In genomic region chr9:56527951-56528350, GRCm38 (mm10) we compare ENCODE assay signal across 24 mouse cellular contexts.
"Had no signal": no experiment of that assay in that cellular context is flagged by ENCODE, and none has a peak within 500 bp of the region (broad histone marks: within the 10 kb centered on the region; RNA-seq: fewer than 3 reads in every experiment).

No protein-coding gene starts in this region.

- H3K4me3 ChIP-seq: gastrocnemius, adult 2 months; heart, embryonic 10.5 days; heart, embryonic 12.5 days; hindbrain, embryonic 10.5 days; hindbrain, embryonic 12.5 days; intestine, embryonic 15.5 days; layer of hippocampus, adult 2 months; left cerebral cortex, adult 2 months; limb, embryonic 10.5 days; limb, embryonic 12.5 days had no signal

- H3K4me2 ChIP-seq: heart, embryonic 12.5 days; hindbrain, embryonic 12.5 days; hindbrain, embryonic 14.5 days; intestine, embryonic 15.5 days; limb, embryonic 12.5 days had no signal

- H3K27ac ChIP-seq: gastrocnemius, adult 2 months; heart, embryonic 10.5 days; hindbrain, embryonic 10.5 days; hindbrain, embryonic 12.5 days; hindbrain, embryonic 14.5 days; intestine, embryonic 15.5 days; layer of hippocampus, adult 2 months; left cerebral cortex, adult 2 months; limb, embryonic 10.5 days; limb, embryonic 12.5 days had no signal

- ATAC-seq: hindbrain, embryonic 16.5 days; inflammation-experienced regulatory T-cells, adult 6 months; intestine, embryonic 15.5 days; intestine, postnatal 0 days had no signal

- H3K27me3 ChIP-seq: heart, embryonic 12.5 days; hindbrain, embryonic 12.5 days; intestine, embryonic 15.5 days; limb, embryonic 12.5 days had no signal

- H3K4me1 ChIP-seq: heart, embryonic 10.5 days; heart, embryonic 12.5 days; hindbrain, embryonic 12.5 days; intestine, embryonic 15.5 days; limb, embryonic 10.5 days had no signal

- H3K36me3 ChIP-seq: heart, embryonic 10.5 days; heart, embryonic 12.5 days; hindbrain, embryonic 10.5 days; hindbrain, embryonic 12.5 days; intestine, embryonic 15.5 days; limb, embryonic 10.5 days; limb, embryonic 12.5 days had no signal

- H3K9ac ChIP-seq: heart, embryonic 12.5 days; hindbrain, embryonic 12.5 days; hindbrain, embryonic 14.5 days; intestine, embryonic 15.5 days; limb, embryonic 12.5 days had no signal

- H3K9me3 ChIP-seq: heart, embryonic 10.5 days; hindbrain, embryonic 10.5 days; hindbrain, embryonic 12.5 days; intestine, embryonic 15.5 days; limb, embryonic 10.5 days; limb, embryonic 12.5 days had no signal

- DNase-seq: gastrocnemius, adult 2 months; gastrocnemius, postnatal 10 days; gastrocnemius, postnatal 25 days; heart, adult 18-20 months; heart, postnatal 10 days; heart, postnatal 4 days; kidney, adult 18-20 months; kidney, adult 8-10 months; kidney, postnatal 10 days; kidney, postnatal 25 days; kidney, postnatal 4 days had no signal
